Mouse (Mus musculus) embryonic facial prominence, embryonic 15.5 days (tissue): Measurements from ENCODE around the gene Cdh15. TPM values are rescaled to one million over a fixed set of nuclear protein-coding genes. Genes with fewer than 3 reads are reported as not detected.

Source experiments
- ATAC-seq: fragments of 200-750 bp; cut with Nextera tagmentation; 2 replicates; pipeline ENCODE4 v1.8.0; 2017; ENCODE audit warnings: low read depth, moderate TSS enrichment; ENCODE audit not compliant: insufficient number of reproducible peaks, low FRiP score, low TSS enrichment
- H3K27ac ChIP-seq: fragments of 300-500 bp; sonication (generic); replicated peaks from 2 replicates; pipeline ENCODE4 v1.5.1; 2015; ENCODE audit warnings: mild to moderate bottlenecking, inconsistent platforms
- H3K27me3 ChIP-seq: fragments of 300-500 bp; sonication (generic); 2 replicates; pipeline ENCODE4 v1.6.1; 2015; ENCODE audit warnings: inconsistent platforms
- H3K36me3 ChIP-seq: fragments of 300-500 bp; sonication (generic); 2 replicates; pipeline ENCODE4 v1.6.1; 2015; ENCODE audit warnings: mild to moderate bottlenecking, inconsistent platforms
- H3K4me1 ChIP-seq: fragments of 300-500 bp; sonication (generic); 2 replicates; pipeline ENCODE4 v1.6.1; 2015; ENCODE audit warnings: inconsistent platforms
- H3K4me2 ChIP-seq: fragments of 300-500 bp; sonication (generic); replicated peaks from 2 replicates; pipeline ENCODE4 v1.6.1; 2015; ENCODE audit warnings: mild to moderate bottlenecking, inconsistent platforms
- H3K4me3 ChIP-seq: fragments of 300-500 bp; sonication (generic); replicated peaks from 2 replicates; pipeline ENCODE4 v1.5.1; 2015; ENCODE audit warnings: mild to moderate bottlenecking, inconsistent platforms
- H3K9ac ChIP-seq: fragments of 300-500 bp; sonication (generic); 2 replicates; pipeline ENCODE4 v1.6.1; 2015; ENCODE audit warnings: inconsistent platforms
- H3K9me3 ChIP-seq: fragments of 300-500 bp; sonication (generic); replicated peaks from 2 replicates; pipeline ENCODE4 v1.6.1; 2016; ENCODE audit warnings: inconsistent platforms
- WGBS: fragments of 180-500 bp; shearing (Covaris S2); methylation state at CpG from one replicate; pipeline ENCODE4 v1.1.7; 2015; 5-methylcytosine and 5-hydroxymethylcytosine counted together
- polyA plus RNA-seq: library from polyadenylated mRNA; unstranded; fragments of >200 nt; fragmentation: Nextera tagmentation; extraction: Ambion mirVana; gene quantifications from 2 replicates; pipeline ENCODE4 v1.2.1, GENCODE M21; 2015

Gene Cdh15
- polyA plus RNA-seq, 1 experiment from 2014 or later: 27.4 TPM

DNA sequence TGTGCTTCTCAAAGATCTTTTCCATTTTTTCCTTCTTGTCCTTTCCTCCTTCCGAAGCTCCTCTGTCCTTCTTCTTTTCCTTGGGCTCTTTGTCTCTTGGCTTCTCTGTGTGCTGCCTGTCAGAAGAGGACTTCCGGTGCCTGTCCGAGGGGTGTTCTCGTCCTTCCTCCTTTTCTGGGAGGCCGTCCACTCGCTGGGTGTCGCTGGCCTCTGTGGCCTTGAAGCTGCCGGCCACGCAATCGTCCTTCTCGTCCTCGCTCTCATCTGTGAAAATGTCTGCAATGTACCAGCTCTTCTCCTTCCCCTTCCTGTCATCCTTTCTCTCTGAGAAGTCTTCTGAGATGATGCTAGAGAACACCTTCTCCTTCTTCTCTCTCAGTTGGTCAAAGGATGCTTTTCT lies 45.7 kb downstream of the Cdh15 start:
- Histone ChIP-seq H3K9ac (no peak overlapping the region), H3K27ac (no peak overlapping the region), H3K9me3 (no peaks in the 10 kb centered on the region), H3K27me3 (no peaks in the 10 kb centered on the region), H3K4me3 (no peak overlapping the region), H3K36me3 (peaks cover 97% of the 10 kb centered on the region), H3K4me2 (no peak overlapping the region), H3K4me1 (no peaks in the 10 kb centered on the region)
- ATAC-seq: no peak
- 90% methylated on average over 12 of the region's 12 CpGs for WGBS

DNA sequence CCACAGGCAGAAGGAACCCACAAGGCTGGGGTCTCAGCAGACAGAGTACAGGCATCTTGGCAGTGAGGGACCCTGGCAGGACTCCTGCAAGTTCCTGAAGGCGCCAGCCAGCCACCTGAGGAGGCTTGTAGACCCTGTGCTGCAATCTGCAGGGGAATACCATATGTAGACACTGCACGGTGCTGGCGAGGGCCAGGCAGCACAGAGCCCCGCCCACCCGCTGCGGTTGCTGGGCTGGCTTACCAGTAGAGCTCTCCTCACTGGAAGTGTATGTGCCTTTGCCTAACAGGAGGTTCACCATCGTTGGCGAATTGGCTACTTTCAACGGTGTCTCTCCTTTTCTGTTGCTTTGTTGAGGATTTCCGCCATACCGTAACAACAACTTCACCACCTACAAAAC lies 48.6 kb downstream of the Cdh15 start:
- no peaks in the 10 kb centered on the region for H3K9me3 ChIP-seq
- no peaks in the 10 kb centered on the region for H3K27me3 ChIP-seq
- H3K4me2 ChIP-seq: no peak overlapping the region
- H3K4me1 ChIP-seq: no peaks in the 10 kb centered on the region
- H3K4me3 ChIP-seq: no peak overlapping the region
- WGBS: 92% methylated on average over 11 of the region's 11 CpGs
- H3K9ac ChIP-seq: no peak overlapping the region
- ATAC-seq: no peak
- peaks cover 88% of the 10 kb centered on the region for H3K36me3 ChIP-seq
- H3K27ac ChIP-seq: no peak overlapping the region

DNA sequence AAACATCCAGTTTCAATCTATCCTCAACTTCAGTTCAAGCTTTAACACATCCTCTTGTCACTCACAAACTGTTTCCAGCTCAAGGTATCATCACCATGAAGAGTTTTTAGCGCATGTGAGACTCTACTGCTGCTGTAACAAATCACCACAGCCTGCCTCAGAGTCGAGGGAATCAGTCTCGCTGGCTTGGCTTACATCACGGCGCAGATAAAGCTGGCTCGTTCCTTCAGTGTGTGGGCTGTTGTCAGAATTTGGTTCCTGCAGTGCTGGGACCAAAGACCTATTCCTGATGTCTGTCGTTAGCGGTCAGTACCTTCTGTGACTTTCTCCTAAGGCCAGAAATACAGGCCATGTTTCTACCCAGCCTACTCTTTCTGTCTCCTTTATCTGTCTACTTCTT lies 49.4 kb downstream of the Cdh15 start:
- Histone ChIP-seq H3K4me3 (no peak overlapping the region), H3K36me3 (peaks cover 79% of the 10 kb centered on the region)
- no peak for ATAC-seq

DNA sequence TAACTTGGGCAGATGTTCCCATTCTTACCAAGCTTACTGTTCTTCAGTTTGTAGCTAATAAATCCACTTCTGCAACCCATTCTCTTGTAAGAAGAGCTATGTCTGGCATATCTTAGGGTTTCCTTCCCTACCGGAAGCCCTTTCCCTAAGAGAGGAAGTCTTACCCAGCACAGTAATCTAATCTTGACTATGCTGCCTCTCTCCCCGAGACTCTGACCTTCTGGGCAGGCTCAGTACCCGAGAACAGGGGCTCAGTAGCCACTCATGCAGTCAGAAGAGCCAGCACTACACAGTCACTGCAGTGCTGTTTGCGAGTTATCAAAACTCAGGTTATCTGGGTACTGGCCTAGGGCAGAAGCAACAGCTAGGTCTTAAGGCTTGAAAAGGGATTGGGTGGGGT lies 50.3 kb downstream of the Cdh15 start:
- H3K4me2 ChIP-seq: no peak overlapping the region
- no peaks in the 10 kb centered on the region for H3K27me3 ChIP-seq
- no peak overlapping the region for H3K9ac ChIP-seq
- H3K9me3 ChIP-seq: no peaks in the 10 kb centered on the region
- no peak overlapping the region for H3K4me3 ChIP-seq
- H3K27ac ChIP-seq: no peak overlapping the region
- 78% methylated on average over 4 of the region's 4 CpGs for WGBS
- no peak for ATAC-seq
- 0 out of 2 replicates have a peak, but pooled peaks cover 6% of the 10 kb centered on the region for H3K4me1 ChIP-seq
- H3K36me3 ChIP-seq: peaks cover 71% of the 10 kb centered on the region

More for the DNA sequence above, 49.4 kb downstream of the Cdh15 start:
- WGBS: 91% methylated on average over 8 of the region's 8 CpGs
- H3K27ac ChIP-seq: no peak overlapping the region
- H3K9me3 ChIP-seq: no peaks in the 10 kb centered on the region
- H3K9ac ChIP-seq: no peak overlapping the region
- H3K4me1 ChIP-seq: 0 out of 2 replicates have a peak, but pooled peaks cover 6% of the 10 kb centered on the region
- no peaks in the 10 kb centered on the region for H3K27me3 ChIP-seq
- no peak overlapping the region for H3K4me2 ChIP-seq

DNA sequence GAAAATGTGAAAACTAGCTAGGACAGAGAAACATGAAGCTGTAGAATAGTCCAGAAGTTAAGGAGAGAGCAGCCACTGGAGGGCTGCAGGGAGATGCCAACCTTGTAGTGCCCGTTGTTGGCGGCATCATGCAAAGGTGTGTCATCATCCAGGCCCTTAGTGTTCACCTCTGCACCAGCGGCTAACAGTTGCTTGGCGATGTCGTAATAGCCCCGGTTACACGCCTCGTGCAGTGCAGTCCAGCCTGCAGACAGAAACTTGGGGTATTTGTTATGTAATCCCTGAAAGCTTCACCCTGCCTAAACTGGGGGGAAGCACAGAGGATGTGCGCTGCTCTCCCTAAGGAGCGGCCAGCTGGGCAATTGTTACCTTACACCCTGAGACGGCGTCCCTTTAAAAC lies 50.7 kb downstream of the Cdh15 start:
- no peak for ATAC-seq
- peaks cover 66% of the 10 kb centered on the region for H3K36me3 ChIP-seq
- 91% methylated on average over 12 of the region's 12 CpGs for WGBS

DNA sequence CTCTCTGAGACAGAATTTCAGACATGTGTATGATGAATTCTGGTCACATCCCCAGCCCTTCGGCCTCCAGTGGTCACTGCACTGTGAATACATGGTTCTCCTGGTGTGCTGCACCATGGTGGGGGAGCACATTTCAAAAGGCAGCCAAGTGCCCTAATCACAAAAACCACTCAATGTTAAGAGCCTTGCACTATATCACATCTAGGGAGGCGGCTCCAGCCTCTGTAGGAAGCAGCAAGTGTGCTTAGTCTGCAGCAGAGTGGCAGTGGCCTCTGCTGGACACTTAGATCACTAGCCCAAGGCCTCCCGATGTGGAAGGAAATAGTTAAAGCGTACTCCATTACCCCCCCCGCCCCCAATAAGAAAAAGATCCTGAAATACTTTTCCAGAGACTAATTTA lies 51.3 kb downstream of the Cdh15 start:
- no peak overlapping the region for H3K9ac ChIP-seq
- WGBS: 80% methylated on average over 5 of the region's 5 CpGs

More for the DNA sequence above, 50.7 kb downstream of the Cdh15 start:
- Histone ChIP-seq H3K4me1 (0 out of 2 replicates have a peak, but pooled peaks cover 6% of the 10 kb centered on the region), H3K27me3 (no peaks in the 10 kb centered on the region), H3K9me3 (no peaks in the 10 kb centered on the region), H3K4me2 (no peak overlapping the region), H3K4me3 (no peak overlapping the region), H3K9ac (no peak overlapping the region), H3K27ac (no peak overlapping the region)

DNA sequence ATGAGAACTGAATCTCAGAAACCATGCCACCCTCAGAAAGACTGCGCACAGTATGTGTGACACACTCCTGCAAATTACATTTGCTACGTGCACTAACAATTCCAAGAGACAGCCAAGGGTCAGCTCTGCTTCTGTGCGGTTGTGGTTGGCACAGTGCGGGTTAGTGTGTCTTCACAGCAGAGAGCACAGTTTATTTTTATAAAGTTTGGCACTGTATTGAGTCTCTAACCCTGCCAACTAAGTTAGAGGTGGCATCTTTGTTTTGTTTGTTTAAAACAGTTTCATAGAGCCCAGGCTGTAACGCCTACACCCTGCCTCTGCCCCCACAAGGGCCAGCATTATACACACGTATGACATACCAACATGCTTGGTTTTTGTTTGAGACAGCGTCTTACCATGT lies 53.7 kb downstream of the Cdh15 start:
- Histone ChIP-seq H3K9ac (no peak overlapping the region), H3K27me3 (no peaks in the 10 kb centered on the region), H3K36me3 (peaks cover 36% of the 10 kb centered on the region), H3K4me2 (no peak overlapping the region), H3K9me3 (no peaks in the 10 kb centered on the region), H3K4me1 (peaks cover 17% of the 10 kb centered on the region), H3K4me3 (no peak overlapping the region), H3K27ac (0 out of 2 replicates have a peak overlapping the region, but pooled peaks have one; percentile 7)
- 83% methylated on average over 7 of the region's 7 CpGs for WGBS
- no peak for ATAC-seq

More for the DNA sequence above, 51.3 kb downstream of the Cdh15 start:
- H3K9me3 ChIP-seq: no peaks in the 10 kb centered on the region
- no peaks in the 10 kb centered on the region for H3K27me3 ChIP-seq
- no peak overlapping the region for H3K4me3 ChIP-seq
- H3K27ac ChIP-seq: no peak overlapping the region
- 0 out of 2 replicates have a peak, but pooled peaks cover 6% of the 10 kb centered on the region for H3K4me1 ChIP-seq
- peaks cover 60% of the 10 kb centered on the region for H3K36me3 ChIP-seq
- no peak for ATAC-seq
- no peak overlapping the region for H3K4me2 ChIP-seq

DNA sequence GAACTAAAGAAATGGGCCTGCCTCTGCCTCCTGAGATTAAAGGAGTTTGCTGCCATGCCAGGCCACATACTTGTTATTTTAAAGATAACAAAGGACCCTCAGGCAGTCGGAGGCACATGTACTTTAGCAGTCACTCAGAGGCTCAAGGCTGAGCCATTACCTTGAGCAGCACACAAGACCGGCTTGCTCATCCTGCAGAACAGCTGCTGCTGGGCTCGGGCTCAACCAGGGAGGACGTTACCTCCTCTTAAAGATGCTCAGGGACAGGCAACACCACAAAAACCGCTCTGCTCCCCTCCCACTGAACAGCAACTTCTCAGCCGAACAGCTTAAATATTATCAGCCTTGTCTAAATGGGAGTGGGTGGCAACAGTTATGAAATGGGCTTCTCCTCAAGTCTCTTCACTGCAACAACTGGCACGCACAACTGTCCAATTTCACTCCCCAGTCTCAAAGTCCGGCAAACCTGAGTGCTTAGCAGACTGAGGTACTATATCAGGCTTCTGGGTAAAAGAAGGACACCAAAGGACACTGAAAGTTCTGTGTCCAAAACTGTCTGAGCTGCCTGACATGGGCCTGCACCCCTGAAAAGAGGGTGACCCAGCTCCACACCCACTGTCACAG lies 54.2 kb downstream of the Cdh15 start:
- H3K9ac ChIP-seq: no peak overlapping the region
- H3K9me3 ChIP-seq: no peaks in the 10 kb centered on the region
- 80% methylated on average over 8 of the region's 8 CpGs for WGBS
- peaks cover 32% of the 10 kb centered on the region for H3K36me3 ChIP-seq
- ATAC-seq: no peak
- H3K27ac ChIP-seq: 0 out of 2 replicates have a peak overlapping the region, but pooled peaks have one; percentile 7
- H3K4me2 ChIP-seq: no peak overlapping the region
- no peaks in the 10 kb centered on the region for H3K27me3 ChIP-seq
- no peak overlapping the region for H3K4me3 ChIP-seq
- H3K4me1 ChIP-seq: peaks cover 21% of the 10 kb centered on the region

DNA sequence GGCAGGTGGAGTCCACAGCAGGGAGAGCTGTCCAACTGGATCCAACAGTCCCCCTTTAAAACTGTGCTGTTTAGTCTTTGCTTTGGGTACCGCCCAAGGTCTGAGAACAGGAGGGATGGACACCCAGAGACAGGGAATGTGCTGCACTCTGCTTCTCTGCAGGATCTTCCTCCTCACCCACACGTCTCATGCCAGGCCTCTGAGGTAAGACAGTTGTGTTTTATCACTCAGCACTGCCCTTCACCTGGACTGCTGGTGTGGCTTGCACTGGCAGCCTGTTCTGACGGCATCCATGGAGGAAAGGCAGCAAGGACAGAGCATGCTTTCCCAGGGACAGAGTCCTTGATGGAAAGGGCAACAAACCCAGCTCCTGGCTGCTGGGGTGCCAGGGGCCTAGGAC lies 54.8 kb downstream of the Cdh15 start:
- H3K9me3 ChIP-seq: no peaks in the 10 kb centered on the region
- peaks cover 32% of the 10 kb centered on the region for H3K36me3 ChIP-seq
- H3K9ac ChIP-seq: no peak overlapping the region
- no peak for ATAC-seq
- H3K4me2 ChIP-seq: no peak overlapping the region
- no peaks in the 10 kb centered on the region for H3K27me3 ChIP-seq
- WGBS: 73% methylated on average over 3 of the region's 3 CpGs
- no peak overlapping the region for H3K4me3 ChIP-seq
- no peak overlapping the region for H3K27ac ChIP-seq
- peaks cover 21% of the 10 kb centered on the region for H3K4me1 ChIP-seq

DNA sequence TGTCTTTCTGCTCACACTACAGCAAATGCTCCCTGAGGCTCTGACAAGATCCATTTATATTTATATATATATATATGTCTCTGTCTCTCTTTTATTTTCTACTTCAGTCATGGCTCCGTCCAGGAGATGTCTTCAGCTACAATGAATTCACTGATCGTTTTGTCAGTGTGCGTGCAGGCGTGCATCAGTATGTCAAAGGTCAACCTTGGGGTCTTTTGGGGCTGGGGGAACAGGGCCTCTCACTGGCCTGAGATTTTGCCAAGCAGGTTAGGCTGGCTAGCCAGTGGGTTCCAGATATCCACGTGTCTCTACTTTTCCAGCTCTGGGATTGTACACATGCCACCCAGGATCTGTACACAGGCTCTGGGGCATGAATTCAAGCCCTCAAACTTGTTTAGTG lies 55.2 kb downstream of the Cdh15 start:
- H3K27me3 ChIP-seq: no peaks in the 10 kb centered on the region
- H3K4me2 ChIP-seq: no peak overlapping the region
- H3K4me1 ChIP-seq: peaks cover 21% of the 10 kb centered on the region
- no peak overlapping the region for H3K9ac ChIP-seq
- H3K9me3 ChIP-seq: no peaks in the 10 kb centered on the region
- 66% methylated on average over 5 of the region's 5 CpGs for WGBS
- no peak overlapping the region for H3K27ac ChIP-seq
- peaks cover 32% of the 10 kb centered on the region for H3K36me3 ChIP-seq
- ATAC-seq: no peak
- no peak overlapping the region for H3K4me3 ChIP-seq

DNA sequence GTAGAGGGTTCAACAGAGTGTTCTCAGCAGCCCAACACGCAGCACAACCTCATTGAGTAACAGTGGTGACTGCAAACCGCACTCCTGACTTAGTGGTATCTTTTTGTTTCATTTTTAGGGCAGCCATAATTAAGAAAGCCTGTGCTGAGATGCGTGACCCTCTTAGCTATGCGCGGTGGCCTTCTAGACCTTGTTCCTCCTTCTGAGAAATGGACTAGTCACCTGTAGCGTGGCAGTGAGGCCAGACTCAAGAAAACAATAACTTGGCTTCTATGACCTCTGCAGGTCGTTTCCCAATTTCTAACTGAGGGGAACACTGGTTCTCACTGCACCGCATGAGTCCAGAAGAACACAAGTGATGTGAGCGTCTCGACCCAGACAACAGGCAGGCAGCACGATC lies 56.7 kb downstream of the Cdh15 start:
- Histone ChIP-seq H3K4me2 (no peak overlapping the region), H3K36me3 (peaks cover 25% of the 10 kb centered on the region), H3K4me3 (no peak overlapping the region), H3K9me3 (no peaks in the 10 kb centered on the region), H3K9ac (no peak overlapping the region), H3K27ac (no peak overlapping the region), H3K4me1 (peaks cover 21% of the 10 kb centered on the region), H3K27me3 (no peaks in the 10 kb centered on the region)
- WGBS: 90% methylated on average over 11 of the region's 11 CpGs
- ATAC-seq: no peak

DNA sequence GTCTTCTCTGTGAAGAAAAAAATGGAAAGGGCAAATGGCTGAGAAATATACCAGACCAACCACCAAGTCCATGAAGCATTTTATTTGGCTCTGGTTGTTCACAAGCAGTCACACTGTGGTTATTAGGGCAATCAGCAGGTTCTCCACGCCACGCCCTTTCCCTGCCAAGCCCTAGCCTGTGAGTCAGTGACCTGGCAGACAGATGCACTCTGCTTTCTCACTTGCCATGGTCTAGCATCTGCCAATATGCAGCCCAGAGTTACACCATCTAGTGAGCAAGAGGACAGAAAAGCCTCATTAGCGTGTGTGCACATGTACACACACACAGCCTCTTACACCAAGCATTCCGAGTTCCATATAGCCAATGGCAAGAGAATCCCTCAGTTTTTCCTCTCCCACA lies 57.6 kb downstream of the Cdh15 start:
- Histone ChIP-seq H3K36me3 (peaks cover 19% of the 10 kb centered on the region), H3K9ac (no peak overlapping the region), H3K27ac (no peak overlapping the region), H3K4me1 (peaks cover 21% of the 10 kb centered on the region), H3K27me3 (no peaks in the 10 kb centered on the region), H3K9me3 (no peaks in the 10 kb centered on the region), H3K4me2 (no peak overlapping the region), H3K4me3 (no peak overlapping the region)
- WGBS: 86% methylated on average over 4 of the region's 4 CpGs
- no peak for ATAC-seq
